Mouse (Mus musculus) left cerebral cortex, adult 8-10 months (tissue): ENCODE data around the gene Wipf2. TPM values are rescaled to one million over a fixed set of nuclear protein-coding genes. Genes with fewer than 3 reads are reported as not detected.
"Not testable (repeated sequence)": the region's sequence is repeated elsewhere in the genome, so short reads cannot be mapped to it uniquely, and the experiment has no call there.

ENCODE experiments used
- DNase-seq, 2 experiments: peaks; one replicate each; pipeline ENCODE4 v3.0.0; 2022; ENCODE audit warnings: low spot score in 2 of 2
- total RNA-seq, 4 experiments: library from RNA; stranded (reverse); gene quantifications; 2 replicates each; pipeline ENCODE4 v1.2.4; 2022

The Wipf2 gene
- total RNA-seq, 4 experiments from 2014 or later: 74.0 to 84.5 (median 81.5) TPM

- peak; percentile 69 to 95 for DNase-seq
Measured at GRCm38 (mm10) chr11:98907437-98908173, 44.2 kb downstream of the Wipf2 start, which contains the start of gene Cdc6. TSS of gene Cdc6 (plus strand) at chr11:98907801.

DNA sequence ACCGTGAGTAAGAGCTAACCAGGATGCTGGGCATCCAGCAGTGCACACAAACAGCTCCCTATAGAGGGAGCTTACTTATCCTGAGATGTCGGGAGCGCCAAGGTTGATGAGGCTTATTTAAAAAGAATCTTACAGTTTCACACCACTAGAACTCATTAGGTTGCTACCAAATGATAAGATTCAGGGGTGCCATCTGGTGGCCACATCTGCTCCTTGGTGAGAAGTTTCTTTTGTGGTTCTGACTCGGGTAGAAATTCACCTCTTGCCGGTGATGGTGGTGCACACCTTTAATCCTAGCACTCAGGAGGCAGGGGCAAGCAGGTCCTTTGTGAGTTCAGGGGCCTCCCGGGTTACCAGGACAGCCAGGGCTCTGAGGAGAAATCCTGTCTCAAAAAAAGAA, 46.2 kb downstream of the Wipf2 start:
- DNase-seq: no peak

DNA sequence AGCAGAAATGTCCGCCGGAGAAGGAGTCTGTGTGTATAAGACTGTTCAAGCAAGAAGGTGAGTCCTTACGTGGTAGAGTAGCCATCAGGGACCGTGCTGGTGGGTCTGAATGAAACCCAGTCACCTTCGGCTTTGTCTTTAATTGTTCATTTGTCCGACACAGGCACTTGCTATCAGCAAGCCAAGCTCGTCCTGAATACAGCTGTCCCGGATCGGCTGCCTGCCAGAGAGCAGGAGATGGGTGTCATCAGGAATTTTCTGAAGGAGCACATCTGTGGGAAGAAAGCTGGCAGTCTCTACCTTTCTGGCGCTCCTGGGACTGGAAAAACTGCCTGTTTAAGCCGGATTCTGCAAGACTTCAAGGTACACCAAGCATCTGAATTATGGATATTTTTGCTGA, 47.0 kb downstream of the Wipf2 start:
- no peak for DNase-seq

- DNase-seq: no peak
Measured at GRCm38 (mm10) chr11:98911498-98911897, 48.1 kb downstream of the Wipf2 start.

DNA sequence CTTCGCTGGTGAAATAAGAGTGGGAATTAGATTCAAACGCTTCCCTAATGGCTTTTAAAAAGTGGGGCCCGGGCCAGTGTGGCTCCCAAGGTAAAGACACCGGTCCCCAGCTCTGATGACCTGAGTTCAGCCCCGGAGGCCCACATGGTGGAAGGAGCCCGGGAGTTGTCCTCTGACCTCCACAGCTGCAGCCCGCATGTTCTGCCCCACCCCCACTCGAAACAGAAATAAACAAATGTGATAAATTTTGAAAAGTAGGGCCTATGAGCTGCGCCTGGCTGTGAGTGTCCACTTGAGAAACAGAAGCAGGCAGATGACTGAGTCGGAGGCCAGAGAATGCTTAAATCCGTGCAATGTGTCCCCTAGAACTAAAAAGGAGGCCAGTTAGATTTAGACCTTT, 50.8 kb downstream of the Wipf2 start:
- no peak for DNase-seq

- not testable (repeated sequence) for DNase-seq
Measured at GRCm38 (mm10) chr11:98916376-98916775, 52.9 kb downstream of the Wipf2 start.

DNA sequence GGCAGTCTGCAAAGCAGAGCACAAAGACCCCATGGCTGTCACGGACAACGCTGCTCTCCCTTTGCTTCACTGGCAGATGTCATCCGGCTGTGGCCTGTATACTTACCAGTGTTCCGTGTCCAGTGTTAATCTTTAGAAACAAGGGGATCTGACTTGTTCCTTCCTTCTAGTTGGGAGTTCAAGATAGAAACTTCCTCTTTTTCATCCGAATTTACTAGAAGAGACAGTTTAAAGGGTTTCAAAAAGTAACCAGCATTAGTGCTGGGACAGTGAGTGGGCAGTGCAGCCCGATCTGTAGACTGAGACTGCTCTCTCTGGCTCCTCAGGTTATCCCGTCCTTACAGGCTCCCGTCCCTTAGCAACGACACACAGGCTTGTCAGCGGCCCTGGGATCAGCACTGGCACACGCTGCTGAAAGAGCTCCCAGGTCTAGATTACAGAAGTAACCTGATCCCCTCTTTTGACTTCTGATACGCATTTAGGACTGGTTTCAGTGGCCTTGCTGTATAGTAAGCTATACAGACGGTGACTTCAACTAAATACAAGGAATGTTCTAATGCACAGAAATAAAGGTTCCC, 54.1 kb downstream of the Wipf2 start:
- DNase-seq: no peak

DNA sequence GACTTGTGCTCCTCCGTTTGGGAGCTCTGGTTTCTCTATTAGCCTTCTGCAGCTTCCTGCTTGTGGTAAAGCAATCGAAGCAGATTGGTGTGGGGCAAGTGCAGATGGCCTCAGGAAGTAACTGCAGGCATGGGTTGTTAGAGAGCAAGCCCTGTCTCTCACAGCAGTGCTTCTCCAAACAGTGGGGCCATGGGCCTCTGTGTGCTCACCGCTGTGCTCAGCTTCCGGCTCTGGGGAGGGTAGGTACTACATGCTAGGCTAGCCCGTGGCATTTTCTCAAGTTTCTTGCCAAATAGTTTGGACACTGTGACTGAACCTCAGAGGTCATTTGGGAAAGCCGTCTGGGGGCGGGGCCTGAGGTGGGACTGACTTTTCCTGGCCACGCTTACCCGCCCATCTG, 54.8 kb downstream of the Wipf2 start:
- DNase-seq: no peak

GRCm38 (mm10) chr11:98919009-98919408, 55.6 kb downstream of the Wipf2 start:
- DNase-seq: no peak

- DNase-seq: not testable (repeated sequence)
Measured at GRCm38 (mm10) chr11:98921813-98922212, 58.4 kb downstream of the Wipf2 start.

- not testable (repeated sequence) for DNase-seq
Measured at GRCm38 (mm10) chr11:98922307-98922706, 58.9 kb downstream of the Wipf2 start.

- DNase-seq: not testable (repeated sequence)
Measured at GRCm38 (mm10) chr11:98922851-98923711, 59.6 kb downstream of the Wipf2 start.

DNA sequence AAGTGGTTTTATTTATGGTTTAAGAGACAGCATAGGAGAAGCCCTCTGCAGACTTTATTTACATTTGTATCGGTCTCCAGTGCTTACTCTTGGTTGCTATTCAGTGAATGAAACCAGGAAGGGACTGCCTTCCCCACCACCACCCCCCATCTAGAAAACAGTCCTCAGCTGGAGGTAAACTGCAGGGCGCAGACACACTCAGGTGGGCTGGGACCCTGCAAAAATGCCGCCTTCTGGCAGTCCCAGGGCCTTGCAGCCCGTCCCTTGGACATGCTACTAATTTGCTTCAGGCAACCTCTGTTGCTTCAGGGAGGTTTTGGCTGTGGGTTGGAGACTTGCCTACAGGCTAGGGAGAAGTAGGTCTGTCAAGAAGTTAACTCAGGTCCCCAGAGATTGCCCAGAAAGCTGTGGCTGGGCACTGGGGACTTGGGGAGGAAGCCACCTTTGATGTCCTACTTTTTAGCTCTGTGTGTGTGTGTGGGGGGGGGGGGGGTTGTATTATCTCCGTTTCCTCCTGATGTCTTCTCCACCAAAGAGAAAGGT, 61.3 kb downstream of the Wipf2 start:
- DNase-seq: no peak

DNA sequence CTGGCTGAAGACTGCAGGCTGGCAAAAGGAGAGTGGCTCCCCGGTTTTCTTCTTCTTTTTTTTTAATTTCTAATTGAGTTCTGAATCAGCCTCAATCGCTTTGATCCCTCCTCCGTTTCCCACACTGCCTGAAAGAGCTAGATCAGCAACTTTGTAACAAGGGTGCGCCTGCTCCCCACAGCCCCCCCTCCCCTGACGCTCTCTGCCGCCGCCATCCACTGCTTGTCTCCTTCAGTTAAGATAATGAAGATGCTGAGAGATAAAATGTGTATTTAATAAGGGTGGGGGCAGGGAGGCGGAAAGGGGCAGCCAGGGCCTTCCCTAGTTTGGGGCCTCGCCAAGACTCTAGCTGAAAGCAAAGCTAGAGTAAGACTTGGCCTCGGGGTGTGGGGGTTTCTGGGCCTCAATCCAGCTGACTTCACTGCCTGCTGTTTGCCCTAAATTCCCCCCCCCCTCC, 61.9 kb downstream of the Wipf2 start:
- no peak for DNase-seq

DNA sequence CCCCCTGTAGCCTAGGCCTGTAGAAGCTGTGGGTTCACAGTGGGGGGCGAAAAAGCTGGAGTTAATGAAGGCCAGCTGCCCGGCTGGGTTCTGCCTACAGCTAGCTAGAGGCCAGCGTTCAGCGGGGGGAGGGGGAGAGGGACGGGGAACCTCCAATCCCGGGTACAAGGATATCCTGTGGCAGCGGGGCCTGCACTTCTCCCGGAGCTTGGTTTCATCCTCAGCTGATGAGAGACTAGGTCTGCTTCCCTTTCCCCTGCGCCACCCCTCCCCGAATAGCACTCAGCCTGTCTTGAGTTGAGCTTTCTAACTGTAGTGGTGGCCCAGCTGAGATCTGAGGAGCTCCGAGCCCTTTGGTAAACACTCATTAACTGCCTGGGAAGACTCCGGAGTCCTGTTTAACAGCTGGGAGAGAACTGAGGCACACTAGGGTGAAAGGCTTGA, 62.5 kb downstream of the Wipf2 start:
- DNase-seq: no peak

GRCm38 (mm10) chr11:98926553-98926952, 63.1 kb downstream of the Wipf2 start:
- DNase-seq: no peak

DNA sequence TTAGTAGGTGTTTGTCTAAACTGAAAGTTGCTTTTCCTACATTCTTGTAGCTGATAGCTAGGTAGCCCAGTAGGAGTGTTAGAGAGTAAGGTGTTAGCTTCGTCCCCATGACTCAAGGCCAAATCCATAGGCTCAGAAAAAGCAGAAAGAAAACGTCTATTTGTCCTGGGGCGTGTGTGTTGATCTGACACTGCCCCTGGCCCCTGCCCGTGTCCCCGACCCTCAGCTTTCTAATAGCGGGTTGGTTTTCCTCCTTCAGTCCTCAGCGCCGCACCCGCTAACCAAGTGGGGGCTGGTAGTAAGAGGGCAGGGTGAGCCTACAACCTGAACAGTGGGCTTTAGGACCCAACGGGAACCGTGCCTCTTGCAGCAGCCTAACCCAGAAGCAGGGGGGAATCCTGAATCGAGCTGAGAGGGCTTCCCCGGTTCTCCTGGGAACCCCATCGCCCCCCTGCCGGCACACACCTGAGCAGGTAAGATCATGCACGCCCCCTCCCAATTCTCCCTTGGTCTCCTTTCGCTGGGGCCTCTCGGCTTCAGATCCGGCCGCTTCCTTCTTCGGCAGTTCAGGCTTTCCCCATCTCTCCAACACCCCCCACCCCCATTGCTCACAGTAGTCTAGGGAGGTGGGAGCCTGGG, 64.1 kb downstream of the Wipf2 start, which contains the start of gene Rara:
Gene Rara, plus strand, starts transcription at position 381 of the 639 bp plus-strand sequence.
- DNase-seq: no peak

GRCm38 (mm10) chr11:98928186-98928893, 64.9 kb downstream of the Wipf2 start:
- DNase-seq: no peak

DNA sequence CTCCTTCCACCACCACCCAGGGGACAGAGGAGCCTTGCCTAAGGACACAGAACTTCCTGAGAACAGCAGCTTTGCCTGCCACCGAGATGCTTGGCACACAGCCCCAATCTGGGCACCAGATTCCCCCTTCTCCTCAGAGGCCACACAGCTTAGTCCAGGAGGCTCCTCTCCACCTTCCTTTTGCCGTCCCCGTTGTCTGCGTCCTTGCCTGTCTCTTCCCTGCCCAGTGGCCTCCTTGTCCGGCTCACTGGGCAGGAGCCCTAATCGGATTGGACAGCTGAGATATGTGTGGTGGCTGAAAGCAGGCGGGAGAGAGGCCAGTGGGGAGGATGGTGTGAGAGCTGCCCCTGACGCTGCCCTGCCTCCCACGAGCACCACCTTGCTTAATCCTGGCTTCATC, 66.1 kb downstream of the Wipf2 start:
- no peak for DNase-seq

GRCm38 (mm10) chr11:98930127-98930601, 66.7 kb downstream of the Wipf2 start:
- DNase-seq: no peak
